Mouse (Mus musculus) CH12.LX (cell line): ENCODE measurements at regions not wholly inside any gene's neighbourhood (a gene's known extent, or its start where the extent isn't known, plus 50 kb on each side); places are given as distances from the start of the nearest gene placed in this dataset.

Experiments
- DNase-seq: peaks from one replicate; pipeline ENCODE4 v3.0.0-alpha.2; 2013; ENCODE audit errors: extremely low read depth
- H3K27ac ChIP-seq: 2 replicates; pipeline ENCODE4 v1.5.1; 2012; ENCODE audit warnings: low read depth, mild to moderate bottlenecking, control low read depth, moderate library complexity; ENCODE audit not compliant: insufficient read depth
- H3K27me3 ChIP-seq: replicated peaks from 2 replicates; pipeline ENCODE3; 2012; ENCODE audit warnings: inconsistent platforms
- H3K36me3 ChIP-seq, 2 experiments: replicated peaks in 1 of 2; 2 replicates each; pipeline versions ENCODE3 to v1.6.1; 2012; ENCODE audit warnings: inconsistent platforms in 1 of 2, low read length in 1 of 2, mild to moderate bottlenecking in 1 of 2, mixed read lengths in 1 of 2, moderate library complexity in 1 of 2; ENCODE audit not compliant: control insufficient read depth in 1 of 2, insufficient read depth in 1 of 2
- H3K4me1 ChIP-seq, 2 experiments: 2 replicates each; pipeline ENCODE4 v1.6.1; 2012; ENCODE audit warnings: inconsistent platforms in 1 of 2, moderate library complexity in 1 of 2; ENCODE audit not compliant: insufficient read depth in 2 of 2, control insufficient read depth in 1 of 2
- H3K4me2 ChIP-seq: 2 replicates; pipeline ENCODE4 v1.6.1; 2012; ENCODE audit warnings: low read depth, mild to moderate bottlenecking, control low read depth; ENCODE audit not compliant: poor library complexity, insufficient read depth, severe bottlenecking
- H3K4me3 ChIP-seq, 3 experiments: fragments of 150-350 bp in 1 of 3; sonication (generic) in 1 of 3; replicated peaks in 1 of 3; 2 replicates each; pipeline versions ENCODE3 to v1.5.1; 2011 to 2012; ENCODE audit warnings: low read depth in 2 of 3, low read length in 2 of 3, mild to moderate bottlenecking in 2 of 3, moderate library complexity in 2 of 3, control low read depth in 1 of 3, improper control_type of control experiment in 1 of 3, inconsistent platforms in 1 of 3, mixed read lengths in 1 of 3; ENCODE audit not compliant: poor library complexity in 1 of 3
- H3K79me2 ChIP-seq: replicated peaks from 2 replicates; pipeline ENCODE4 v1.6.1; 2012; ENCODE audit warnings: mild to moderate bottlenecking, moderate library complexity; ENCODE audit not compliant: control insufficient read depth, poor library complexity, insufficient read depth, severe bottlenecking; ENCODE audit errors: extremely low read depth
- H3K9ac ChIP-seq: 2 replicates; pipeline ENCODE4 v1.6.1; 2012; ENCODE audit warnings: low read depth, mild to moderate bottlenecking, control low read depth, moderate library complexity; ENCODE audit not compliant: insufficient read depth
- H3K9me3 ChIP-seq: replicated peaks from 2 replicates; pipeline ENCODE3; 2012; ENCODE audit warnings: low read length, inconsistent platforms, mixed read lengths
- BHLHE40 ChIP-seq: IDR thresholded peaks from 2 replicates; pipeline ENCODE4 v1.6.1; 2011; ENCODE audit warnings: mild to moderate bottlenecking, low read depth, low read length, improper control_type of control experiment
- CTCF ChIP-seq, 2 experiments: IDR thresholded peaks in 1 of 2; conservative IDR thresholded peaks in 1 of 2; 2 replicates each; pipeline ENCODE4 v1.5.1; 2011 to 2012; ENCODE audit warnings: low read depth in 2 of 2, low read length in 2 of 2, improper control_type of control experiment in 1 of 2, inconsistent platforms in 1 of 2, mild to moderate bottlenecking in 1 of 2, moderate library complexity in 1 of 2
- E2F4 ChIP-seq: IDR thresholded peaks from 2 replicates; pipeline ENCODE4 v1.6.1; 2011; ENCODE audit warnings: low read depth, low read length, improper control_type of control experiment; ENCODE audit not compliant: insufficient replicate concordance
- ELF1 ChIP-seq: IDR thresholded peaks from 2 replicates; pipeline ENCODE4 v1.6.1; 2014; ENCODE audit warnings: low read depth, mild to moderate bottlenecking, inconsistent platforms, low read length, improper control_type of control experiment
- EP300 ChIP-seq: IDR thresholded peaks from 2 replicates; pipeline ENCODE4 v1.6.1; 2011; ENCODE audit warnings: low read length, improper control_type of control experiment
- GABPA ChIP-seq: IDR thresholded peaks from 2 replicates; pipeline ENCODE4 v1.6.1; 2012; ENCODE audit warnings: low read depth, low read length, improper control_type of control experiment, inconsistent platforms; ENCODE audit not compliant: insufficient replicate concordance
- IRF4 ChIP-seq: IDR thresholded peaks from 2 replicates; pipeline ENCODE4 v1.6.1; 2014; ENCODE audit warnings: low read depth, mild to moderate bottlenecking, inconsistent platforms, low read length, improper control_type of control experiment
- JUND ChIP-seq: conservative IDR thresholded peaks from 2 replicates; pipeline ENCODE4 v1.6.1; 2011; ENCODE audit warnings: low read depth, low read length, improper control_type of control experiment
- MAFK ChIP-seq: IDR thresholded peaks from 2 replicates; pipeline ENCODE4 v1.6.1; 2011; ENCODE audit warnings: low read length, improper control_type of control experiment; ENCODE audit not compliant: insufficient replicate concordance
- MXI1 ChIP-seq: IDR thresholded peaks from 2 replicates; pipeline ENCODE4 v1.6.1; 2011; ENCODE audit warnings: mild to moderate bottlenecking, low read depth, low read length, improper control_type of control experiment
- MYC ChIP-seq: IDR thresholded peaks from 2 replicates; pipeline ENCODE4 v1.6.1; 2011; ENCODE audit warnings: low read depth, mild to moderate bottlenecking, improper control_type of control experiment, low read length
- NELFE ChIP-seq: IDR thresholded peaks from 2 replicates; pipeline ENCODE4 v1.6.1; 2011; ENCODE audit warnings: low read depth, low read length, improper control_type of control experiment
- NRF1 ChIP-seq: IDR thresholded peaks from 2 replicates; pipeline ENCODE4 v1.6.1; 2014; ENCODE audit warnings: low read depth, mild to moderate bottlenecking, inconsistent platforms, low read length, improper control_type of control experiment, moderate library complexity
- PAX5 ChIP-seq: IDR thresholded peaks from 2 replicates; pipeline ENCODE4 v1.6.1; 2012; ENCODE audit warnings: low read length, inconsistent platforms, mixed read lengths
- POLR2AphosphoS2 ChIP-seq: IDR thresholded peaks from 2 replicates; pipeline ENCODE4 v1.6.1; 2011; ENCODE audit warnings: low read depth, low read length, improper control_type of control experiment
- RAD21 ChIP-seq: IDR thresholded peaks from 2 replicates; pipeline ENCODE4 v1.6.1; 2011; ENCODE audit warnings: low read depth, mild to moderate bottlenecking, low read length, improper control_type of control experiment, moderate library complexity
- RCOR1 ChIP-seq: conservative IDR thresholded peaks from 2 replicates; pipeline ENCODE4 v1.6.1; 2012; ENCODE audit warnings: low read depth, mild to moderate bottlenecking, inconsistent platforms, low read length, improper control_type of control experiment
- TCF12 ChIP-seq: IDR thresholded peaks from 2 replicates; pipeline ENCODE4 v1.6.1; 2014; ENCODE audit warnings: low read depth, mild to moderate bottlenecking, inconsistent platforms, low read length, improper control_type of control experiment
- UBTF ChIP-seq: IDR thresholded peaks from 2 replicates; pipeline ENCODE4 v1.6.1; 2012; ENCODE audit warnings: low read depth, mild to moderate bottlenecking, inconsistent platforms, low read length, improper control_type of control experiment, moderate library complexity
- USF1 ChIP-seq: IDR thresholded peaks from 2 replicates; pipeline ENCODE4 v1.6.1; 2014; ENCODE audit warnings: low read depth, mild to moderate bottlenecking, inconsistent platforms, low read length, improper control_type of control experiment
- ZC3H11A ChIP-seq: IDR thresholded peaks from 2 replicates; pipeline ENCODE4 v1.6.1; 2012; ENCODE audit warnings: low read depth, mild to moderate bottlenecking, inconsistent platforms, low read length, improper control_type of control experiment
- ZKSCAN1 ChIP-seq: IDR thresholded peaks from 2 replicates; pipeline ENCODE4 v1.6.1; 2012; ENCODE audit warnings: low read depth, inconsistent platforms, low read length, improper control_type of control experiment, borderline replicate concordance
- dilution Hi-C: fragments of 300-500 bp; cut with MboI; formaldehyde crosslinking; loops from 2 replicates; pipeline ENCODE4 v1.14.3; 2020; ENCODE audit warnings: low sequenced_read_pairs; ENCODE audit not compliant: extremely low pct_unique_long_range_greater_than_20kb, extremely low pct_ligation_motif_present
- in situ Hi-C: fragments of 300-500 bp; cut with MboI; formaldehyde crosslinking; loops from 3 replicates; pipeline ENCODE4 v1.14.3; 2019; ENCODE audit warnings: low sequenced_read_pairs, low pct_ligation_motif_present, low pct_unique_long_range_greater_than_20kb, mixed read lengths

DNA sequence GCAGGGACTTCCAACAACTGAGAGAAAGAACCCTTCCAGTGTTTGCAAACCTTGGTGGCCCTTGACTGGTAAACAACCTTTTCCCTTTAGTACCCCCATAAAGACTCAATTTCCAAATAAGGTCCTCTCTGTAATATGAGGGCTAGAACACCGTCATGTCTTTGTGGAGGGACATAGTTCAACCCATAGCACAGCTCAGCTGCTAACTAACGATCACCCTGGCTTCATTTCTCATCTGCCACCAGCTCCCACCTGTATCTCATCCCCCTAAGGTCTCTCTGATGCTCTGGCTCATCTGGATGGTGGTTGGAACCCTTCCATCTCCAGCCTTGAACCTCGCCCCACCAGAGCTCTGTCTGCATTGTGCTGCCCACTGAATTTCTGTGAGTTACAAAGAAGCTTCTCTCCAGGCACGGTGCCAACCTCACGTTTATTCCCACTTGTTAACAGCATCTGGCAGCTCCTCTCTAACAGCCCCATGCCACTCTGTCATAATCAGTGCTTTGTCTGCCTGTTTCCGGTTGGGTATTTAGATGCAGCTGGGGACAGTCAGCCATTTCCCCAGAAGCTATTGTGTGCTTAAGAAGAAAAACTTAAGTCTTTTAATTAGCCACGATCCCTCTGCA, 137.0 kb upstream of the Cdh5 start:
- TF ChIP-seq NRF1 (no peak), RAD21 (no peak), JUND (no peak), PAX5 (no peak), TCF12 (no peak), ELF1 (no peak), MAFK (no peak), MXI1 (no peak), NELFE (no peak), IRF4 (no peak), EP300 (no peak), UBTF (no peak), GABPA (no peak), USF1 (no peak), ZKSCAN1 (no peak), ZC3H11A (no peak), E2F4 (no peak), POLR2AphosphoS2 (no peak), MYC (no peak)
- H3K4me2 ChIP-seq, result no peak overlapping the region
- dilution Hi-C loops (no loop called here), in situ Hi-C loops (no loop called here)
- H3K36me3 ChIP-seq, result no peaks in the 10 kb centered on the region
- DNase-seq, result no peak
- no peak overlapping the region for H3K27ac ChIP-seq
- no peaks in the 10 kb centered on the region for H3K27me3 ChIP-seq
- no peak overlapping the region for H3K4me3 ChIP-seq
- H3K79me2 ChIP-seq, result no peaks in the 10 kb centered on the region
- no peaks in the 10 kb centered on the region for H3K9me3 ChIP-seq
- no peaks in the 10 kb centered on the region for H3K4me1 ChIP-seq
- no peak overlapping the region for H3K9ac ChIP-seq

GRCm38 (mm10) chr8:103969929-103970328, 131.5 kb upstream of the Cdh5 start:
- TF ChIP-seq EP300 (no peak), RAD21 (no peak), UBTF (no peak), CTCF (conservative IDR thresholded peaks at IDR 0.05 in 1 of 2, IDR thresholded peaks at IDR 0.05 in 1 of 2; ENCODE audit: low read depth in 2 of 2, low read length in 2 of 2) (no peak), E2F4 (no peak), IRF4 (no peak), RCOR1 (no peak), BHLHE40 (no peak)
- DNase-seq, result no peak

More at GRCm38 (mm10) chr8:103969929-103970328, 131.5 kb upstream of the Cdh5 start:
- no peak overlapping the region for H3K9ac ChIP-seq
- dilution Hi-C loops (no loop called here), in situ Hi-C loops (no loop called here)
- H3K4me3 ChIP-seq, result no peak overlapping the region
- H3K9me3 ChIP-seq, result no peaks in the 10 kb centered on the region
- H3K27ac ChIP-seq, result no peak overlapping the region
- no peaks in the 10 kb centered on the region for H3K36me3 ChIP-seq
- no peaks in the 10 kb centered on the region for H3K79me2 ChIP-seq
- H3K4me1 ChIP-seq, result no peaks in the 10 kb centered on the region
- H3K27me3 ChIP-seq, result no peaks in the 10 kb centered on the region
- H3K4me2 ChIP-seq, result no peak overlapping the region
